Mouse (Mus musculus): ENCODE results near the gene Twist2. TPM values are rescaled to one million over a fixed set of nuclear protein-coding genes. Genes with fewer than 3 reads are reported as not detected.

The Twist2 gene
- polyA plus RNA-seq, 1 experiment from 2014 or later = 4.1 TPM

DNA sequence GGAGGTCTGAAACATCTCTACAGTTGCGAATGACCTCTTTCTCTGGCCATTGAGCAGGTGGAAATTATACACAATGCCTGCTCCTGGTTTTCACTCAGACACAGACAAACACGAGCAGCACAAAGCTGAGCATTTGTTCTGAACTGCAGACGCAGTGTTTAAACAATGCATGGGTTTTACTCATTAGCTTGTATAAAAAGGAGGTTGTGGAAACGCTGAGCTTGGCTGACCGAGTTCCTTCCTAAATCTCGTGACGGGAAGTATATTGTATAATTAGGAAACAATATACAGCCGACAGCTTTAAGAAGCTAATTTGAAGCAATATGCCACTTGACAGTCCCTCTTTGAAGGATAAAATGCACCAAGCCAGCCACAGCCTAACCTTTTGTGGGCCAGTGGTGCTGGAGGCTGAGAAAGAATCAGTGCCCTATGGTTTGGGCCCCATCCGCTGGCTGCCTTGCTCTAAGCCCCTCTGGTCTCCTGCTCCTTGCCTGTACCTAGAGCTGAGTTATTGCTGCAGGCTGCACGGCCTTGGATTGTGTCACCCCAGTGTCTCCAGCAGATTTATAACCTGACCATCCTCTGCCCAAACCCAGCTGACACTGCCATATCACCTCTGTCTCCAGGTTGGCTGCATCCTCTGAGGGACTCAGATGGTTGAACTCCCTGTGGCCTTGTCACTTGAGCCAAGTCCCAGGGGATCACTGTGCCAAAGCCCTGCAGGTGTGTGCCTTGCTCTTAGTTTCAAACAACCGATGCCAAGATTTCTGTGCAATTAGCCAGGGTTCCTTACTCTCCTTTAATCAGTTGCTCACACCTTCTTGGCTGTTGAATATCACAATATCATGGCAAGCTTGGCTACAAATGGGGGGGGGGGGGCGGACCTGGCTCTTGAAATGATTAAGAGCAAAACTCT, 42.4 kb upstream of the Twist2 start:
- 38% methylated on average over 12 of the region's 12 CpGs for WGBS
- no peak overlapping the region for H3K4me2 ChIP-seq (replicated peaks; ENCODE audit: low read depth, low read length)
- TF ChIP-seq EP300 (IDR thresholded peaks at IDR 0.05) (no peak), CTCF (IDR thresholded peaks at IDR 0.05) (no peak)
- no peak overlapping the region for H3K27ac ChIP-seq (ENCODE audit: low read length)
- DNase-seq (ENCODE audit: low spot score) (no peak), ATAC-seq (no peak)
- H3K27me3 ChIP-seq (replicated peaks; ENCODE audit: insufficient read depth, low read length) = no peaks in the 10 kb centered on the region
- H3K9me3 ChIP-seq (ENCODE audit: low read length) = no peaks in the 10 kb centered on the region
- H3K4me1 ChIP-seq (ENCODE audit: insufficient read depth, low read depth, low read length) = peaks cover 3% of the 10 kb centered on the region; the same call in 1 of the 2 replicates
- H3K36me3 ChIP-seq (ENCODE audit: insufficient read depth, low read length) = no peaks in the 10 kb centered on the region
- H3K4me3 ChIP-seq (ENCODE audit: low read depth, low read length) = no peak overlapping the region
- no peak overlapping the region for H3K9ac ChIP-seq (replicated peaks; ENCODE audit: low read depth)

DNA sequence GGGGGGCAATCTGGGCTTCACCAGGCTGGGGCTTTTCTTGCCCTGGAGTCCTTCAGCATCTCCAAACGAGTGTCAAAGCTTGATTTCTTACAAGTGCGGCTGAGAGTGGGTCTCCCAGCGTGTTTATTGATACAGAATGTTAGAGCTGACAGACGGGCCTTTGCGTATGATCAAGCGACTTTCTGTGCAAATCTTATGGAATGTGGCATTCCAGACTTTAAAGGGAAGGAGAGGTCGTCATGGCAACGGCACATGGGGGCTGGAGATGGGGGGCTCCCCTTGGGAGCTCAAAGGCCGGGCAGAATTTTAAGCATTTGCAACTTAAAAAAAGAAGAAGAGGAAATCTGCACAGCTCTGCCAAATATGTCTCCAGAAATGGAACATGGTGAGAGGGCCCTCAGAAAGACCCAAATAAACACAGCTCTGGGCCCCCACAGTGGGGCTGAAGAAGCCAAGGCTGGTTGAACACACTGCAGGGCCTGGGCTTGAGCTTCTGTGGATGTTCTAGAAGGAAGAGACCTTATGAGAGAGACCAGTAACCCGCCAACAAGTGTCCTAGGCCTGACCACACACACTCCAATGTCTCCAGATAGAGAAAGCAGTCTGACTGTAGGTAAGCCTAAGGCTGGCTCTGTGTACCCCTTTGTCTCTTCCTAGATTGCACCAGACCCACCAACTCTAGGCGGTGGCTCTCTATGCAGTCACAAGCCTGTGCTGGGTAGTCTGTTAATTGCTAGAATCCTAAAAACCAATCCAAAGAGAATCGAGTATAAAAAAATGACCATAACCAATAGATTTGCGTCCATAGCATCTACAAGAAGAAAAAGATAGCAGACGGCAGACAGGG, 40.9 kb upstream of the Twist2 start:
- no peak for ATAC-seq
- Histone ChIP-seq H3K9ac (replicated peaks; ENCODE audit: low read depth) (no peak overlapping the region), H3K27me3 (replicated peaks; ENCODE audit: insufficient read depth, low read length) (no peaks in the 10 kb centered on the region), H3K36me3 (ENCODE audit: insufficient read depth, low read length) (no peaks in the 10 kb centered on the region), H3K9me3 (ENCODE audit: low read length) (no peaks in the 10 kb centered on the region), H3K27ac (ENCODE audit: low read length) (no peak overlapping the region), H3K4me1 (ENCODE audit: insufficient read depth, low read depth, low read length) (peaks cover 3% of the 10 kb centered on the region; the same call in 1 of the 2 replicates), H3K4me2 (replicated peaks; ENCODE audit: low read depth, low read length) (no peak overlapping the region), H3K4me3 (ENCODE audit: low read depth, low read length) (no peak overlapping the region)
- no peak for DNase-seq (ENCODE audit: low spot score)
- no peak for TF ChIP-seq EP300 (IDR thresholded peaks at IDR 0.05)
- no peak for TF ChIP-seq CTCF (IDR thresholded peaks at IDR 0.05)
- 45% methylated on average over 14 of the region's 14 CpGs for WGBS

DNA sequence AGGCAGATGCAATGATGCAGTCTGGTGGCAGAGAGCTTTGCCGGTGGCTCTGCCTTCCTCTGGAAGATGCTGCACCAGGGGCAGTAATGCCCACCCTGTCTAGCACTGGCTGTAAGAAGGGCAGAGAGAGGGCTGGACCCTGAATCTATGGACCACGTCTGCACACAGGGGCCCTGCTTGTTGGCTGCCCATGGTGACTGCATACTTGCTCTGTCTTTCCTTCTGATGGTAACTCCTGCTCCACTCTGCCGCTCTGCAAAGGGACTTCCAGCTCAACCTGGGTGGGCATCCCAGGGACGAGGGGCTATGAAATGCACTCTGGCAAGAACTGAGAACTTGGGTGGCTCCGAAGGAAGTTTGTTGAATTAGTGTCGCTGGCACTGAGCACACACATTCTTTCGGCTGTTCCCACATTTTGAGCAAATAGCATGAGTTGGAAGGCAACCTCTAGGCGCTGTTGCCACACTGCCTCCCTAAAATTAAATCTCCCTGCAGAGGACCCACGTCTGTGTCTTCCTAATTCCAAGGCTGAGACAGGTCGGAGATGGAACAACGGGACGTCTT, 38.7 kb upstream of the Twist2 start:
- no peak overlapping the region for H3K4me2 ChIP-seq (replicated peaks; ENCODE audit: low read depth, low read length)
- DNase-seq (ENCODE audit: low spot score) (no peak), ATAC-seq (no peak)
- no peaks in the 10 kb centered on the region for H3K36me3 ChIP-seq (ENCODE audit: insufficient read depth, low read length)
- H3K27ac ChIP-seq (ENCODE audit: low read length) = no peak overlapping the region
- no peaks in the 10 kb centered on the region for H3K27me3 ChIP-seq (replicated peaks; ENCODE audit: insufficient read depth, low read length)
- H3K4me1 ChIP-seq (ENCODE audit: insufficient read depth, low read depth, low read length) = peaks cover 3% of the 10 kb centered on the region; the same call in 1 of the 2 replicates
- H3K9ac ChIP-seq (replicated peaks; ENCODE audit: low read depth) = no peak overlapping the region
- no peaks in the 10 kb centered on the region for H3K9me3 ChIP-seq (ENCODE audit: low read length)
- WGBS = 24% methylated on average over 12 of the region's 12 CpGs
- TF ChIP-seq EP300 (IDR thresholded peaks at IDR 0.05) (no peak), CTCF (IDR thresholded peaks at IDR 0.05) (no peak)
- no peak overlapping the region for H3K4me3 ChIP-seq (ENCODE audit: low read depth, low read length)

DNA sequence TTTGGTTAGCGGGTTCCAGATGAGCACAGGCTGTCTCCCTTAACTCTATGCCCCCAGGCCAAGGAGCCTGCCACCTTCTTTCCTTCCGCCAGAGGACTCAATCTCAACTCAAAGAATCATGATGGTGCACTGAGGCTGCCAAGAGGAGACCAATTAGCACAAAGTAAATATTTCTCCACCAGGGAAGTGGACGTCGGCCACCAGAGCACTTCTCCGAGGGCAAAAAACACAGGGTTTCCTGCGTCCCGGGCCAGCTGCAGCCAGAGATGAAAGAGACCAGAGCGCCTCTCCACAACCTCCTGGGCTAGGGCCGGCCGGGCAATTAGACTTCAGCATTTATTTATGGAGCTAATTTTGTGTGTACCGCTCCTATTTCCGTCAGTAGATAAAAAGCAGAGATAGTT, 31.0 kb upstream of the Twist2 start:
- Histone ChIP-seq H3K27me3 (replicated peaks; ENCODE audit: insufficient read depth, low read length) (no peaks in the 10 kb centered on the region), H3K4me3 (ENCODE audit: low read depth, low read length) (no peak overlapping the region), H3K27ac (ENCODE audit: low read length) (no peak overlapping the region), H3K4me2 (replicated peaks; ENCODE audit: low read depth, low read length) (peak overlapping the region; percentile 35; the same call in 1 of the 2 replicates), H3K36me3 (ENCODE audit: insufficient read depth, low read length) (no peaks in the 10 kb centered on the region), H3K9ac (replicated peaks; ENCODE audit: low read depth) (no peak overlapping the region), H3K9me3 (ENCODE audit: low read length) (no peaks in the 10 kb centered on the region), H3K4me1 (ENCODE audit: insufficient read depth, low read depth, low read length) (0 out of 2 replicates have a peak, but pooled peaks cover 4% of the 10 kb centered on the region)
- no peak for TF ChIP-seq EP300 (IDR thresholded peaks at IDR 0.05)
- TF ChIP-seq CTCF (IDR thresholded peaks at IDR 0.05) = peak; percentile 32
- WGBS = 6% methylated on average over 12 of the region's 12 CpGs
- peak; percentile 53 for DNase-seq (ENCODE audit: low spot score)
- ATAC-seq = peak; percentile 46

DNA sequence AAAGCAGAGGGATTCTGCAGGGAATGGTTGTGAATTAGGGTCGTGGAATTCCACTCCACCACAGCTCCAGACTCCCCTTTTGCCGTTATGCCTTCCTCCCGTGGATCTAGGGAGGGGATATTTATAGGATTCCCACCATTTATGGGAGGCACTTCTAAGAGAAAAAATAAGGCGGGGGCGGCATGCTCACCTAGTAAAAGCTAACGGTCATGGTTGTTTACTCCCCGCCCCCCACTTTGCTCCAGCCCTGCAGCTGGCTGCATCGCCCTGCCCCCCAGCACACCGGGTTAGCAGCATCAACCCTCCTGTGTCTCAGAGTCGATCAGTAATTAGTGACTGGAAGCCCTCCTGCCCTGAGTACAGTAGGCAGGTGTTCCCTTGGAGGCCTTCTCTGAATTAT, 30.6 kb upstream of the Twist2 start:
- H3K4me1 ChIP-seq (ENCODE audit: insufficient read depth, low read depth, low read length) = 0 out of 2 replicates have a peak, but pooled peaks cover 4% of the 10 kb centered on the region
- peak overlapping the region; percentile 35; the same call in 1 of the 2 replicates for H3K4me2 ChIP-seq (replicated peaks; ENCODE audit: low read depth, low read length)
- ATAC-seq (no peak), DNase-seq (ENCODE audit: low spot score) (no peak)
- 1% methylated on average over 10 of the region's 10 CpGs for WGBS
- H3K36me3 ChIP-seq (ENCODE audit: insufficient read depth, low read length) = no peaks in the 10 kb centered on the region
- H3K4me3 ChIP-seq (ENCODE audit: low read depth, low read length) = no peak overlapping the region
- H3K27me3 ChIP-seq (replicated peaks; ENCODE audit: insufficient read depth, low read length) = no peaks in the 10 kb centered on the region
- H3K27ac ChIP-seq (ENCODE audit: low read length) = no peak overlapping the region
- H3K9ac ChIP-seq (replicated peaks; ENCODE audit: low read depth) = no peak overlapping the region
- no peaks in the 10 kb centered on the region for H3K9me3 ChIP-seq (ENCODE audit: low read length)
- TF ChIP-seq EP300 (IDR thresholded peaks at IDR 0.05) = no peak
- no peak for TF ChIP-seq CTCF (IDR thresholded peaks at IDR 0.05)

DNA sequence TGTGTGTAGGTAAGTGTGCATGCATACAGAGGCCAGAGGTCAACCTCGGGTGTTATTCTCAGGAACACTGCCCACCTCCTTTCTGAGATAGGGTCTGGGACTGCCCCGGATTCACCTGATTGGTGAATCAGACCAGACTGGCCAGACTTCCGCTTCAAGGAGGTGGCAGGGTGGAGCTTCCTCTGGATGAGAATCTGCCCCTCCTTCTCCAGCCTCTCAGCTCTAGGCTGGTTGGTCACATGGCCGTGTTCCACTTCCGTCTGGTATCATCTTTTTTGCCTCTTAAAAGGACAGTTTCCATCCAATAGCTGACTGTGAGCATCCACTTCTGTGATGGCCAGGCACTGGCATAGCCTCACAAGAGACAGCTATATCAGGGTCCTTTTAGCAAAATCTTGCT, 24.3 kb upstream of the Twist2 start:
- TF ChIP-seq EP300 (IDR thresholded peaks at IDR 0.05) (no peak), CTCF (IDR thresholded peaks at IDR 0.05) (no peak)
- ATAC-seq (no peak), DNase-seq (ENCODE audit: low spot score) (no peak)
- Histone ChIP-seq H3K9me3 (ENCODE audit: low read length) (no peaks in the 10 kb centered on the region), H3K36me3 (ENCODE audit: insufficient read depth, low read length) (no peaks in the 10 kb centered on the region), H3K4me1 (ENCODE audit: insufficient read depth, low read depth, low read length) (no peaks in the 10 kb centered on the region), H3K9ac (replicated peaks; ENCODE audit: low read depth) (no peak overlapping the region), H3K27ac (ENCODE audit: low read length) (no peak overlapping the region), H3K4me2 (replicated peaks; ENCODE audit: low read depth, low read length) (no peak overlapping the region), H3K4me3 (ENCODE audit: low read depth, low read length) (no peak overlapping the region), H3K27me3 (replicated peaks; ENCODE audit: insufficient read depth, low read length) (no peaks in the 10 kb centered on the region)
- 60% methylated on average over 5 of the region's 5 CpGs for WGBS
